Mouse (Mus musculus) spleen, adult 2 months (tissue): ENCODE data around the gene Kif23. TPM values are rescaled to one million over a fixed set of nuclear protein-coding genes. Genes with fewer than 3 reads are reported as not detected.

Experiments used
- DNase-seq, 2 experiments: peaks; one replicate each; pipeline versions ENCODE4 v3.0.0 to v3.0.0-alpha.2; 2012 to 2021; ENCODE audit warnings: low spot score in 2 of 2, low read depth in 1 of 2
- H3K27ac ChIP-seq: fragments of 200-500 bp; 2 replicates; pipeline ENCODE4 v1.5.1; 2012; ENCODE audit warnings: low read length, inconsistent platforms; ENCODE audit not compliant: insufficient read depth
- H3K27me3 ChIP-seq: fragments of 200-500 bp; 2 replicates; pipeline ENCODE4 v1.6.1; 2012; ENCODE audit warnings: mild to moderate bottlenecking, moderate library complexity, low read length, inconsistent platforms; ENCODE audit not compliant: control insufficient read depth, insufficient read depth
- H3K36me3 ChIP-seq: fragments of 200-500 bp; 2 replicates; pipeline ENCODE4 v1.6.1; 2012; ENCODE audit warnings: mild to moderate bottlenecking, low read length, inconsistent platforms; ENCODE audit not compliant: control insufficient read depth, insufficient read depth
- H3K4me1 ChIP-seq: fragments of 200-500 bp; 2 replicates; pipeline ENCODE4 v1.6.1; 2011; ENCODE audit warnings: inconsistent platforms; ENCODE audit not compliant: control insufficient read depth, insufficient read depth, insufficient read length
- H3K4me3 ChIP-seq: fragments of 200-500 bp; 2 replicates; pipeline ENCODE4 v1.5.1; 2011; ENCODE audit warnings: mild to moderate bottlenecking, inconsistent platforms; ENCODE audit not compliant: insufficient read depth, insufficient read length; ENCODE audit errors: extremely low read depth
- CTCF ChIP-seq: fragments of 200-500 bp; IDR thresholded peaks from 2 replicates; pipeline ENCODE4 v1.5.1; 2011; ENCODE audit warnings: mild to moderate bottlenecking, inconsistent platforms; ENCODE audit not compliant: insufficient read depth, insufficient read length, insufficient replicate concordance; ENCODE audit errors: extremely low read depth
- POLR2A ChIP-seq: fragments of 200-500 bp; IDR thresholded peaks from 2 replicates; pipeline ENCODE4 v1.6.1; 2011; ENCODE audit warnings: low read depth, low read length, inconsistent platforms
- WGBS: fragments of 180-500 bp; shearing (Covaris S2); methylation state at CpG from one replicate; pipeline ENCODE4 v1.1.7; 2018; 5-methylcytosine and 5-hydroxymethylcytosine counted together
- polyA plus RNA-seq: library from polyadenylated mRNA; depleted of rRNA; stranded (reverse); fragments of >200 nt; gene quantifications from 2 replicates; pipeline ENCODE4 v1.2.3, GENCODE M21; 2012

Kif23 gene
- polyA plus RNA-seq, 1 experiment: 4.6 TPM

DNA sequence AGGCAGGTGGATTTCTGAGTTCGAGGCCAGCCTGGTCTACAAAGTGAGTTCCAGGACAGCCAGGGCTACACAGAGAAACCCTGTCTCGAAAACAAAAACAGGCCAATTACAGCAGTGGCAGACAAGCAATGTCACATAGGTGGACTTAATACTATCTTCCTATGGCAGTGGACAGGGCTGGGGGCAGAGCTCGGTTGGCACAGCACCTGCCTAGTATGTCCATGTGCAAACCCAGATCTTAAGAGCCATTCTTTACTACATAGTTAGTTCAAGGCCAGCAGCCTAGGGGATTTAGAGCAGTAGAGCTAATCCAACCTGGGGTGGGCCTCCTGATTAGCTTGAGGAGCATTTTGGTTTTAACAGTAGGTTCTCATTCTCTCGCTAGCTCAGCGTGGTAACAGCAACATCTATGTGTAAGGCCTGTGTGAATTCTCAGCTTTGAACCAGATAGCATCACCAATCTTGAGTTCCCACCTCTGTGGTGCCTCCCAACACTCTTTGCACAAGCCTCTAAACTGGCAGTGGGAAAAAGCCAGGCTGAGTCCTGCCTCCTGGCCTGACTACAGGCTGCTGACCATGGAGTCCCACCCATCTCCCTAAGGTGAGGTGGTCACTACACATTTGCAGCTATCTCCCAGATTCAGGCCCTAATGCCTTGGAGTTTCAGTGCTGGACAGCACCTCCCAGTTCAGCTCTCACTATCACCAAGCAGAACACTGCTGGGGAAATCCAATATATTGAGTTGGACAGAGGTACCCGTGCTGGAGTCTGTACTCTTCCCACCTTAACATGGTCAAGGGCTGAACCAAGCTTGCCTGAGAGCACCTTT, 35.1 kb downstream of the Kif23 start:
- 79% methylated on average over 6 of the region's 6 CpGs for WGBS
- TF ChIP-seq CTCF (no peak), POLR2A (no peak)
- Histone ChIP-seq H3K27me3 (no peaks in the 10 kb centered on the region), H3K4me3 (no peak overlapping the region), H3K4me1 (peaks cover 5% of the 10 kb centered on the region; the same call in 1 of the 2 replicates), H3K27ac (no peak overlapping the region), H3K36me3 (peaks cover 14% of the 10 kb centered on the region)
- DNase-seq: no peak

DNA sequence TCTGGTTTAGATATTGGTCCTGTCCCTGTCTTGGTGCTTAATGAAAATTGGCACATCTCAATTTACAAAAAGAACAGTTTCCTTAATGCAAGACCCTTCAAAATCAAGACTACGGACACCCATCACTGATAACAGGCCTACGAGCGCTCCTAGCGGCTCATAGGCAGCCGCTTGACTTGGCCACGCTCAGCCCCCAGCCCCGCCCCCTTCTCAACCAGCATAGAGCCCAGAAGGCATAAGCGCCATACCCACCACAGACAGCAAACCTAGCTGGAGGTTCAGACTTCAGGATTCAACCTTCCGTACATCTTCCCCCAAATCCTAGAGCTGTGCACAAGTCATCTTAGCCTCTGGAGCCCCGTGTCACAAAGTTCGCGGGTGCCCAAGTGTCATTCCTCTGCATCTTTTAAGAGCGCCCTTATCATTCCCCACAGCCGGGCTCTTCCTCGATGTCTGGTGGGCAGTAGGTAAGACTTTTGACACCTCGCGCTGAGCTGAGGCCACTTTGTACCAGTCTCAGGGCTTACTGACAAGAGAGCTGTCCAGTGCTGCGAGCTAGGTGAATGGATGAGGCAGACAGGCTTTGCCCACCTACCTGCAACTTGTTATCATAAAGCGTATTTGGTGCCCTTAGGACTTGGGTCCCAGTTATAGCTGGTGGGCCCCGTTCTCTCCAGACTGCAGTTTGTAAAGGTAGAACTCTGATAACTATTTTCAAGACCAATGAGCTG, 35.9 kb downstream of the Kif23 start:
- Histone ChIP-seq H3K36me3 (peaks cover 14% of the 10 kb centered on the region), H3K27me3 (no peaks in the 10 kb centered on the region), H3K4me1 (peaks cover 5% of the 10 kb centered on the region; the same call in 1 of the 2 replicates), H3K27ac (no peak overlapping the region), H3K4me3 (no peak overlapping the region)
- TF ChIP-seq POLR2A: no peak
- TF ChIP-seq CTCF: no peak
- DNase-seq: no peak
- WGBS: 78% methylated on average over 20 of the region's 20 CpGs

DNA sequence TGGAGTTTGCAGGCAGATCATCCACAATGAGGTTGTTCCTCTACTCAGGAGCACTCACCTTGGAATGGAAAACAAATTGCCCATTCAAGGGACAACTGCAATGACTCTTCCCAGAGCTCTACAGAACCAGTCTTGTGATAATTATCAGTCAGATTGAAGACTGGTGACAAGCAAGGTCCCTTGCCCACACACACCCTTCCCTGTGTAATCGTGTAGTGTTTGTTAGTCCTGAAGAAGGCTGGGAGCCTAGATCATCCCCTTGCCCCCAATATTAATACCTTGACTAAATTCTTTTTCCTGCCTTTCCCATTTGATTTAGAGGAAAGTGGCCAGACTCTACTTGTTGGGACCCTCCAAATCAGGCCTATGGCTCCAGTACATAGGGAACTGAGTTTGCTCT, 36.9 kb downstream of the Kif23 start:
- Histone ChIP-seq H3K27me3 (no peaks in the 10 kb centered on the region), H3K4me3 (no peak overlapping the region), H3K4me1 (peaks cover 5% of the 10 kb centered on the region; the same call in 1 of the 2 replicates), H3K36me3 (peaks cover 14% of the 10 kb centered on the region), H3K27ac (no peak overlapping the region)
- WGBS: 100% methylated on average over 1 of the region's 1 CpGs
- no peak for TF ChIP-seq CTCF
- no peak for TF ChIP-seq POLR2A
- no peak for DNase-seq

DNA sequence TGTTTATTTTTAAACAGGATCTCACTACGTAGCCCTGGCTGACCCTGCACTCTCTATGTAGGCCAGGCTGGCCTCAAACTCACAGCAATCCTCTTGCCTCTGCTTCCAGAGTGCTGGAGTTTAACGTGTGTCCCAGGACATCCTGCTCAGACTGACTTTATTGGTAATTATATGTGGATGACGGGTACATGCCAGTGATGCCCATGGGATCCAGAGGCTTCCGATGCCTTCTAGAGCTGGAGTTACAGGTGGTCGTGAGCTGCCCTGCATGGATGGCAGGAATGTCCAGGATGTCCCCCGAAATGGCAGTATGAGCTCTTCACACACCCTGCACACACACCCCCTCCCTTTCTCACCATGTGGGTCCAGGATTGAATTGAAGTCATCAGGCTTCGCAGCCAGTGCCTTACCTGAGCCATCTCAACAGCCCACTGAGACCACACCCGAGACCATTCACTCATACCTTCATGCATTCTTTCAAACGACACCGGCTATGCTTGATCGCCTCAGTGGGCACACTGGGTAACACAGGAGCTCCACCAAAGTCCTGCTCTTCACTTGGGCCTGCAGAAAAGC, 37.7 kb downstream of the Kif23 start:
- peaks cover 14% of the 10 kb centered on the region for H3K36me3 ChIP-seq
- WGBS: 80% methylated on average over 11 of the region's 11 CpGs
- no peak for TF ChIP-seq CTCF
- TF ChIP-seq POLR2A: no peak

DNA sequence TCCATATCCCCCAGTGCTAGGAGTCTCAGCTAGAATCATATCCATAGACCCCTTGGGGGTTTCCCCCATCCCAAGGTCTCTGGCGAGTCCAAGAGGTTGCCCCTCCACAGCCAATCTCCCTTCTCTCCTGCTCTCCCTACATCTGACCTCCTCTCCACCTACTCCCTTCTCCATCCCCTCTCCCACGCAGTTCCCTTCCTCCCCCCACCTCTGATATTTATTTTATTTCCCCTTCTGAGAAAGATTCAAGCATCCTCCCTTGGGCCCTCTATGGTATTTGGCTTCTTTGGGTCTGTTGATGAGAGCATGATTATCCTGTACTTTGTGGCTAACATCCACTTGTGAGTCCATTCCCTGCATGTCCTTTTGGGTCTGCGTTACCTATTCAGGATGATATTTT, 38.2 kb downstream of the Kif23 start:
- 87% methylated on average over 3 of the region's 3 CpGs for WGBS
- no peak overlapping the region for H3K4me3 ChIP-seq
- TF ChIP-seq POLR2A: no peak
- TF ChIP-seq CTCF: no peak

More for the DNA sequence above, 37.7 kb downstream of the Kif23 start:
- H3K4me1 ChIP-seq: peaks cover 5% of the 10 kb centered on the region; the same call in 1 of the 2 replicates
- H3K27ac ChIP-seq: no peak overlapping the region
- H3K4me3 ChIP-seq: no peak overlapping the region
- DNase-seq: no peak
- no peaks in the 10 kb centered on the region for H3K27me3 ChIP-seq

DNA sequence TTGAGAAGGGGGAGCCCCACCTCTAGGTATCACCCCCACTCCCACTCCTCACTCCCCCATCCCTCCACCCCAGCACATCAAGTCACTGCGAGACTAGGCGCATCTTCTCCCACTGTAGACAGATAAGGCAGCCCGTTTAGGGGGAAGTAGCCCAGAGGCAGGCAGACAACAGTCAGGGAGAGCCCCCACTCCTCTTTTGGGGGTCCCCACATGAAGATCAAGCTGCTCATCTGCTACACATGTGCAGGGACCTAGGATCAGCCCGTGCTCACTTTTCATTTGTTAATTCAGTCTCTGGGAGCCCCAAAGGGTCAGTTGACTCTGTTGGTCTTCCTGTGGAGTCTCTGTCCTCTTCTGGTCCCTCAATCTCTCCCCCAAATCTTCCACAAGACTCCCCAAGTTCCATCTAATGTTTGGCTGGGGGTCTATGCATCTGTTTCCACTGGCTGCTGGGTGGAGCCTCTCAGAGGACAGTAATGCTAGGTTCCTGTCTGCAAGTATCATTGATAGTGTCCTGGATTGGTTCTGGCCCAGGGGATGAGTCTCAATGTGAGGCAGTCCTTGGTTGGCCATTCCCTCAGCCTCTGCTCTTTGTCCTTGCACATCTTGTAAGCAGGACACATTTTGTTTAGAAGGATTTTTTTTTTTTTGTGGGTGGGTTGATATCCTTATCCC, 38.8 kb downstream of the Kif23 start:
- no peaks in the 10 kb centered on the region; the same call in 1 of the 2 replicates for H3K4me1 ChIP-seq
- no peak for DNase-seq
- no peak overlapping the region for H3K4me3 ChIP-seq
- H3K27me3 ChIP-seq: no peaks in the 10 kb centered on the region
- no peak for TF ChIP-seq POLR2A
- TF ChIP-seq CTCF: no peak
- WGBS: 79% methylated on average over 4 of the region's 4 CpGs
- no peak overlapping the region for H3K27ac ChIP-seq
- H3K36me3 ChIP-seq: peaks cover 13% of the 10 kb centered on the region

More for the DNA sequence above, 38.2 kb downstream of the Kif23 start:
- Histone ChIP-seq H3K36me3 (peaks cover 14% of the 10 kb centered on the region), H3K4me1 (peaks cover under 1% of the 10 kb centered on the region; the same call in 1 of the 2 replicates), H3K27me3 (no peaks in the 10 kb centered on the region), H3K27ac (no peak overlapping the region)
- no peak for DNase-seq
